Mouse (Mus musculus): ENCODE measurements around the gene Tmem108. TPM values are rescaled to one million over a fixed set of nuclear protein-coding genes. Genes with fewer than 3 reads are reported as not detected.

Gene Tmem108
- polyA plus RNA-seq, 1 experiment from 2014 or later: 5.5 TPM

DNA sequence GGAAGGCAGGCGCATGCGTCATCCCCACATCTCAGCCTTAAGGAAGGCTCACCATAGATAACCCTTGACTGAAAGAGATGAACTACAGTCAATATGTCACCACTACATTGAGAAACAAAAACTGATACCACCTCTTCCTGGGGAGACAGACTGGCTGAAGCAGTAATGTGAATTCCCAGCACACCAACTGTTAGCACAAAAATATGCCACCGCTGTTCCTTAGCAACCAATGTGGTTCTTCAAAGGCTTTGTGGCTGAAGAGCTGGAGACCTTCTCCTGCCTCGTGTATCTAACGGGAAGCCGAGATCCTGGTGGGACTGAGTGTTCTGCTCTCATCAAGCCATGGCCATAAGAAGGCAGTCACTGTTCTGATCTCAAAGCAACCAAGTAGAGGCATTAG is 92.8 kb downstream of the Tmem108 start:
- TF ChIP-seq CTCF (IDR thresholded peaks at IDR 0.05; ENCODE audit: low read depth): no peak
- Histone ChIP-seq H3K27me3 (ENCODE audit: insufficient read depth, low read length) (no peaks in the 10 kb centered on the region), H3K27ac (no peak overlapping the region), H3K9ac (ENCODE audit: low read depth, low read length) (no peak overlapping the region), H3K4me3 (replicated peaks; ENCODE audit: low read depth, low read length) (no peak overlapping the region), H3K4me2 (ENCODE audit: low read length) (no peak overlapping the region), H3K36me3 (ENCODE audit: insufficient read depth, low read length) (no peaks in the 10 kb centered on the region), H3K4me1 (replicated peaks; ENCODE audit: insufficient read depth, low read length) (no peaks in the 10 kb centered on the region), H3K9me3 (replicated peaks; ENCODE audit: low read length) (no peaks in the 10 kb centered on the region)
- DNase-seq (ENCODE audit: low spot score) (no peak), ATAC-seq (replicated peaks; ENCODE audit: low FRiP score, low read depth) (no peak)
- WGBS: 88% methylated on average over 6 of the region's 6 CpGs

DNA sequence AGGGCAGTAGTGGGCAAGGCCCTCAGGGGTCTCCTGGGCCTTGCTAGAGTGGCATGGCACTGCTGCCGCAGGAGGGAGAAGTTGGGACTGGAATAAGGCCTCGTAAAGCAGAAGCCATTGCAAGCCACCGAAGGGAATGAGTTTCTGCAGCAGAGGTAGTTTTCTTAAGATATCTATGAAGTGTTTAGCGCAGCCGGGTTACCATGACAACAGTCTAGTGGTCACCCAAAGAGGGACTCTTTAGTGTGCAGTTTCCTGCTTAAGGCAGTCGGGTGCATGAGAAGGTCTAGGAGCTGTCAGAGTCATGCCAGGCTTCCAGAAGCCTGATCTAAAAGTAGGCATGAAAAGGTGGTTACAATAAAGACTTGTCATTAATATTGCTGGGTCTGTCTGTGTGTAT is 95.8 kb downstream of the Tmem108 start:
- WGBS: 87% methylated on average over 6 of the region's 6 CpGs
- H3K9ac ChIP-seq (ENCODE audit: low read depth, low read length): no peak overlapping the region
- H3K36me3 ChIP-seq (ENCODE audit: insufficient read depth, low read length): no peaks in the 10 kb centered on the region
- H3K27me3 ChIP-seq (ENCODE audit: insufficient read depth, low read length): no peaks in the 10 kb centered on the region
- H3K27ac ChIP-seq: no peak overlapping the region
- no peaks in the 10 kb centered on the region for H3K4me1 ChIP-seq (replicated peaks; ENCODE audit: insufficient read depth, low read length)
- no peak for DNase-seq (ENCODE audit: low spot score)
- H3K9me3 ChIP-seq (replicated peaks; ENCODE audit: low read length): no peaks in the 10 kb centered on the region
- H3K4me3 ChIP-seq (replicated peaks; ENCODE audit: low read depth, low read length): no peak overlapping the region
- ATAC-seq (replicated peaks; ENCODE audit: low FRiP score, low read depth): no peak
- TF ChIP-seq CTCF (IDR thresholded peaks at IDR 0.05; ENCODE audit: low read depth): no peak
- H3K4me2 ChIP-seq (ENCODE audit: low read length): no peak overlapping the region

DNA sequence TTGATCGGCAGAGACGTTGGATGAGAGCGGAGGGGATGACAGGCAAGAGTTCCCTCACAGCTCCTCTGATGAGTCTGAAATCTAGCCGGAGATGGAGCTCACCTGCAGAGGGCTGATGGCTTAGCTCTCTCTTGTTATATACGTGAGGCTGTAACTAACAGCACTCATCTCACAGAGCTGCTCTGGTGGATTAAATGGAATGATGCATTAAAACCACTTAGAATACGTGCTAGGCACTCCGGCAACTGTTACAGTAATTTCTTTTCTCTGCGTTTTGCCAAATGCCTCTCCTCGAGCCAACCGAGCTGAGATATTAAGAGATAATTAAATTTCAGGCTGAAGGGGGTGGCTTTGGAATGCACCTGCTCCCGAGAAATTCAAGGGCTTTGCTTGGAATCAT is 97.5 kb downstream of the Tmem108 start:
- TF ChIP-seq CTCF (IDR thresholded peaks at IDR 0.05; ENCODE audit: low read depth): no peak
- no peak overlapping the region for H3K27ac ChIP-seq
- no peaks in the 10 kb centered on the region for H3K9me3 ChIP-seq (replicated peaks; ENCODE audit: low read length)
- ATAC-seq (replicated peaks; ENCODE audit: low FRiP score, low read depth) (no peak), DNase-seq (ENCODE audit: low spot score) (no peak)
- no peaks in the 10 kb centered on the region for H3K4me1 ChIP-seq (replicated peaks; ENCODE audit: insufficient read depth, low read length)
- no peaks in the 10 kb centered on the region for H3K36me3 ChIP-seq (ENCODE audit: insufficient read depth, low read length)
- no peak overlapping the region for H3K4me3 ChIP-seq (replicated peaks; ENCODE audit: low read depth, low read length)
- no peak overlapping the region for H3K4me2 ChIP-seq (ENCODE audit: low read length)
- H3K27me3 ChIP-seq (ENCODE audit: insufficient read depth, low read length): no peaks in the 10 kb centered on the region
- WGBS: 70% methylated on average over 11 of the region's 11 CpGs
- H3K9ac ChIP-seq (ENCODE audit: low read depth, low read length): no peak overlapping the region

DNA sequence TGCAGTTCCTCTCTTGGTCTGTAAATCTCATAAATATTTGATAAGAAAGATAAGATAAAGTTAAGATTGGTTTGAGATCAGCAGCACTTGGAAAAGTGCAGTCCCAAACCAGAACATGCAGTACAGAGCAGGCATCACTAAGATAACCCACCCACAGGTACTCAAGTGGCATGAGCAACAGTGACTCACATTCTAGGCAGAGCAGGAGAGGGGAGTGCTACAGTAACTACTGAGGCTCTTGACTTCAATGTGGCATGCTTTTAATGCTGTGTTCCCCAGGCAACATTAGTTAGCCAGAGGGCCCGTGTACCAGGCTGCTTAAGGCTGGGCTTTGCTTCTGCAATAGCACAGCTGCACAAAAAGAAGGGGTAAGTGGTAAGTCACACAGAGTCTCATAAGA is 99.8 kb downstream of the Tmem108 start:
- DNase-seq (ENCODE audit: low spot score) (no peak), ATAC-seq (replicated peaks; ENCODE audit: low FRiP score, low read depth) (no peak)
- Histone ChIP-seq H3K36me3 (ENCODE audit: insufficient read depth, low read length) (no peaks in the 10 kb centered on the region), H3K27me3 (ENCODE audit: insufficient read depth, low read length) (no peaks in the 10 kb centered on the region), H3K4me1 (replicated peaks; ENCODE audit: insufficient read depth, low read length) (no peaks in the 10 kb centered on the region; the same call in 1 of the 2 replicates), H3K27ac (no peak overlapping the region), H3K9ac (ENCODE audit: low read depth, low read length) (no peak overlapping the region), H3K4me2 (ENCODE audit: low read length) (no peak overlapping the region), H3K9me3 (replicated peaks; ENCODE audit: low read length) (no peaks in the 10 kb centered on the region), H3K4me3 (replicated peaks; ENCODE audit: low read depth, low read length) (no peak overlapping the region)
- WGBS: 91% methylated on average over 1 of the region's 1 CpGs
- no peak for TF ChIP-seq CTCF (IDR thresholded peaks at IDR 0.05; ENCODE audit: low read depth)

DNA sequence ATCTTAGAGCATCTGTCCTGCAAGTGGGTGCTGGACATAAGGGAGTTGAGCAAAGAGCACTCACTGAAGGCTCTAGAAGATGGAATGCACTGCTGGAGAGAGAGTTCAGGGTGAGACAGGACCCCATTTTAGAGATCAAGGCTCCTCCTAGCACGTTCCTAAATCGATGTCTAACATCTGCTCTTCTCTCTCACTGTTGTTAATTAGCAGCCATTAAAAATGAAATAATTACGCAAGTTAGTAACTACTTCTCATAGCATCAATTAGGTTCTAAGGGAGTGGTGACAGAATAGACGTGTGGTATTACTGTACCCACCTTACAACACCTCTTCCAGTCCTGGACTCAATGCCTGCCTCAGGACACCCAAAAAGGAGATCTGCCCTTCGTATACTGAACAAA is 103.7 kb downstream of the Tmem108 start:
- no peaks in the 10 kb centered on the region; the same call in 1 of the 2 replicates for H3K4me1 ChIP-seq (replicated peaks; ENCODE audit: insufficient read depth, low read length)
- no peaks in the 10 kb centered on the region for H3K27me3 ChIP-seq (ENCODE audit: insufficient read depth, low read length)
- no peaks in the 10 kb centered on the region for H3K36me3 ChIP-seq (ENCODE audit: insufficient read depth, low read length)
- H3K9me3 ChIP-seq (replicated peaks; ENCODE audit: low read length): no peaks in the 10 kb centered on the region
- H3K27ac ChIP-seq: no peak overlapping the region
- H3K9ac ChIP-seq (ENCODE audit: low read depth, low read length): no peak overlapping the region
- no peak overlapping the region for H3K4me2 ChIP-seq (ENCODE audit: low read length)
- DNase-seq (ENCODE audit: low spot score): no peak
- H3K4me3 ChIP-seq (replicated peaks; ENCODE audit: low read depth, low read length): no peak overlapping the region
- no peak for TF ChIP-seq CTCF (IDR thresholded peaks at IDR 0.05; ENCODE audit: low read depth)
- no peak for ATAC-seq (replicated peaks; ENCODE audit: low FRiP score, low read depth)
- 73% methylated on average over 5 of the region's 5 CpGs for WGBS

DNA sequence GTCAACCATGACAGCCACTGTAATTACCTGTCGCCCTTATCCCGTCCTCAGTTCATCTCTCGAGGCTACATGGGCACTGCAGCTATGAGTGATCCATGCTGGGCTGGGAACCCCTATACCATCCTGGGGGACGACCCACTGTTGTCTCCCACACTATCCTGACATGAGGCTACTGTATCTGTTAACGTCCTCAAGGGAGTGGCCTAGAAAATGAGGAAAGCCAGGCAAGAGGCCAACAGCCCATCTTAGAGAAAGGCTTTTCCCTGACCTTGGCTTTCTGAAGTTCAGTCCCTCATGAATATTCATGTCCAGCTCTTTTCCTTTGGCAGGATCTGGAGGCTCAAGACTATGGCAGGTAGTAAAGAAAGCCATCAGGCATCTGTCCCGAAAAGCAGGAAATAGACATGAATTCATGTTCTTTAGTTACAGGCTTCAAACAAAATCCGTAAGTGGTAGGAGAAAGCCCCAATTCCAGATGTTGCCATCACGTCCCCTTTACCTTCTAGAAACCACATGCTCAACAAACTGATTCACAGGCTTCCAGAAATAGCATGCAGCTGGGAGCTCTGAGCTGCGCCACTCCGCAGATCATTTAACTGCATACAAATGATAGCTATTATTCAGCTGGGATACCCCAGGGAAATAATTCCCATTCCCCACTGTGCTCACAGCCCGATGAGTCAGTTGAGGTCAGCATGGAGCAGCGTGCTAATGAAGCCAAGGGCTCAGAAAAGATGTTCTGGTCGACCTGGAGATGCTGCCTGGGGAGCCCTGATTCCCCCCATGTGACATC is 104.3 kb downstream of the Tmem108 start:
- Histone ChIP-seq H3K4me3 (replicated peaks; ENCODE audit: low read depth, low read length) (no peak overlapping the region), H3K9ac (ENCODE audit: low read depth, low read length) (no peak overlapping the region), H3K27ac (no peak overlapping the region; the same call in 1 of the 2 replicates), H3K9me3 (replicated peaks; ENCODE audit: low read length) (no peaks in the 10 kb centered on the region), H3K4me1 (replicated peaks; ENCODE audit: insufficient read depth, low read length) (no peaks in the 10 kb centered on the region; the same call in 1 of the 2 replicates), H3K27me3 (ENCODE audit: insufficient read depth, low read length) (no peaks in the 10 kb centered on the region), H3K4me2 (ENCODE audit: low read length) (no peak overlapping the region), H3K36me3 (ENCODE audit: insufficient read depth, low read length) (no peaks in the 10 kb centered on the region)
- WGBS: 24% methylated on average over 13 of the region's 13 CpGs
- ATAC-seq (replicated peaks; ENCODE audit: low FRiP score, low read depth) (0 out of 2 replicates have a peak, but pooled peaks have one; percentile 33), DNase-seq (ENCODE audit: low spot score) (peak; percentile 62)
- TF ChIP-seq CTCF (IDR thresholded peaks at IDR 0.05; ENCODE audit: low read depth): no peak

Measured in kidney, postnatal 0 days (tissue).